Mouse (Mus musculus): ENCODE data around the gene Add1. TPM values are rescaled to one million over a fixed set of nuclear protein-coding genes. Genes with fewer than 3 reads are reported as not detected.

Add1 gene
- polyA plus RNA-seq, 1 experiment from 2014 or later: 166 TPM

- Histone ChIP-seq H3K36me3 (ENCODE audit: control insufficient read depth, insufficient read depth, low read length) (no peaks in the 10 kb centered on the region), H3K4me1 (ENCODE audit: control insufficient read depth, insufficient read depth, low read length) (peaks cover 15% of the 10 kb centered on the region; the same call in 1 of the 2 replicates), H3K9me3 (replicated peaks; ENCODE audit: control insufficient read depth, low read length) (no peaks in the 10 kb centered on the region), H3K9ac (ENCODE audit: low read depth, low read length) (no peak overlapping the region), H3K4me2 (no peak overlapping the region), H3K4me3 (ENCODE audit: low read depth, low read length) (no peak overlapping the region), H3K27ac (ENCODE audit: low read depth, low read length) (no peak overlapping the region), H3K27me3 (ENCODE audit: control insufficient read depth, insufficient read depth, low read length) (no peaks in the 10 kb centered on the region; the same call in none of the 2 replicates)
- WGBS (ENCODE audit: insufficient replicate concordance): 42% methylated on average over 4 of the region's 4 CpGs
- no peak; the same call in 1 of the 2 replicates for ATAC-seq (replicated peaks; ENCODE audit: insufficient number of reproducible peaks, low FRiP score, low TSS enrichment)
Measured at GRCm38 (mm10) chr5:34530687-34531086, 42.8 kb upstream of the Add1 start.

GRCm38 (mm10) chr5:34533066-34533465 lies 40.4 kb upstream of the Add1 start:
- ATAC-seq (replicated peaks; ENCODE audit: insufficient number of reproducible peaks, low FRiP score, low TSS enrichment): no peak
- WGBS (ENCODE audit: insufficient replicate concordance): 74% methylated on average over 5 of the region's 5 CpGs
- Histone ChIP-seq H3K4me1 (ENCODE audit: control insufficient read depth, insufficient read depth, low read length) (peaks cover 9% of the 10 kb centered on the region; the same call in 1 of the 2 replicates), H3K27me3 (ENCODE audit: control insufficient read depth, insufficient read depth, low read length) (no peaks in the 10 kb centered on the region), H3K9me3 (replicated peaks; ENCODE audit: control insufficient read depth, low read length) (no peaks in the 10 kb centered on the region), H3K4me3 (ENCODE audit: low read depth, low read length) (no peak overlapping the region), H3K36me3 (ENCODE audit: control insufficient read depth, insufficient read depth, low read length) (no peaks in the 10 kb centered on the region), H3K4me2 (no peak overlapping the region), H3K9ac (ENCODE audit: low read depth, low read length) (no peak overlapping the region), H3K27ac (ENCODE audit: low read depth, low read length) (no peak overlapping the region)

GRCm38 (mm10) chr5:34533820-34534219 lies 39.6 kb upstream of the Add1 start:
- Histone ChIP-seq H3K4me1 (ENCODE audit: control insufficient read depth, insufficient read depth, low read length) (peaks cover 9% of the 10 kb centered on the region; the same call in 1 of the 2 replicates), H3K4me2 (no peak overlapping the region), H3K27ac (ENCODE audit: low read depth, low read length) (no peak overlapping the region), H3K9me3 (replicated peaks; ENCODE audit: control insufficient read depth, low read length) (no peaks in the 10 kb centered on the region), H3K4me3 (ENCODE audit: low read depth, low read length) (no peak overlapping the region), H3K27me3 (ENCODE audit: control insufficient read depth, insufficient read depth, low read length) (no peaks in the 10 kb centered on the region), H3K9ac (ENCODE audit: low read depth, low read length) (no peak overlapping the region), H3K36me3 (ENCODE audit: control insufficient read depth, insufficient read depth, low read length) (no peaks in the 10 kb centered on the region)
- WGBS (ENCODE audit: insufficient replicate concordance): 54% methylated on average over 3 of the region's 3 CpGs
- no peak for ATAC-seq (replicated peaks; ENCODE audit: insufficient number of reproducible peaks, low FRiP score, low TSS enrichment)

DNA sequence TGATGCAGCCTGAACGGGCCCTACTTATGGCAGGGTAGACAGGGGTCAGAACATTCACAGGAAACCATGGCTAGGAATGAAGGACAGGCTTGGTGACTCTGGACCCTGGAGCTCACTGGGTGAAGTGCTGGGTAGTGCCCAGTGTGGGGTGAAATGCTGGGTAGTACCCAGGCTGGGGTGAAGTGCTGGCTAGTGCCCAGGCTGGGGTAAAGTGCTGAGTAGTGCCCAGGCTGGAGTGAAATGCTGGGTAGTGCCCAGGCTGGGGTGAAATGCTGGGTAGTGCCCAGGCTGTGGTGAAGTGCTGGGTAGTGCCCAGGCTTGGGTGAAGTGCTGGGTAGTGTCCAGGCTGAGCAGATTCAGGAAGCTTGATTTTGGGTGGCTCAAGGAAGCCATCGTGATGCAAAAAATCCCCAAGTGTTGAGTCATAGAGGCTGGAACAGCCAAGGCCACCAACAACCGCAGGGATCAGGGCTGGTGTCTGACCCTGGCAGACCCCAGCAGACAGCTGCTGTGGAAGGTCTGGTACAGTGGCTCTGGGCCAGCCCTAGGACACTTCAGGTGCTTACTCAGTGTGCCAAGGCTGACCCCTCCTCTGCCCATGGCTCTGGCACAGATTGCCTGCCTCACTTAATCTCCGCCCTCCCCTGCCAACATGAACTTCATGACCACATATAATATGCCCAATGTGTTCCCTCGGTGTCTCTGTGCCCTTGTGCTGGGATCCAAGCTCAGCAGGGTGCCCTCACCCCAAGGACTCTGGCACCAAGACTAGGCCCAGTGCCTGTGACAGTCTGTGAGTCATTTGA lies 38.5 kb upstream of the Add1 start:
- H3K4me2 ChIP-seq: no peak overlapping the region
- no peak overlapping the region for H3K27ac ChIP-seq (ENCODE audit: low read depth, low read length)
- H3K27me3 ChIP-seq (ENCODE audit: control insufficient read depth, insufficient read depth, low read length): no peaks in the 10 kb centered on the region
- H3K9me3 ChIP-seq (replicated peaks; ENCODE audit: control insufficient read depth, low read length): no peaks in the 10 kb centered on the region
- no peak for ATAC-seq (replicated peaks; ENCODE audit: insufficient number of reproducible peaks, low FRiP score, low TSS enrichment)
- no peak overlapping the region for H3K4me3 ChIP-seq (ENCODE audit: low read depth, low read length)
- no peak overlapping the region for H3K9ac ChIP-seq (ENCODE audit: low read depth, low read length)
- peaks cover 9% of the 10 kb centered on the region; the same call in 1 of the 2 replicates for H3K4me1 ChIP-seq (ENCODE audit: control insufficient read depth, insufficient read depth, low read length)
- H3K36me3 ChIP-seq (ENCODE audit: control insufficient read depth, insufficient read depth, low read length): no peaks in the 10 kb centered on the region
- 76% methylated on average over 5 of the region's 5 CpGs for WGBS (ENCODE audit: insufficient replicate concordance)

DNA sequence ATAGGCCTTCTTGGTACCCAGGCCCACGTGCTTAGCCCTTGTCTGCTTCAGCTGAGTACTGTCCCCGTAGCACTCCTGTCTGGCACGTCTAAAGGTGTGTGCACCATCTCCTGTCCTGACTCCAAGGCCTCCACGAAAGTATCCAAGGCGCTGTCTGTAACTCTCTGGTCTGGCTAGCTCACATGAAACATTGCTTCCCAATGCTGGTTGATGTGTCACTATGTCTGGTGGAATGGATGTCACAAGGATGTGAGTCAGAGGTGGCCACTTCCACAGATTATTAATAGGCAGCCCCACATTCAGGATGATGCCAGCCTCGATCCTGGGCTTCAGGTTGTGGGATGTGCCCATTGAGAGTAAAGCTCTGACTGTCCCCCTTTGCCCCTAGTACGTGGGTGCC lies 37.6 kb upstream of the Add1 start:
- Histone ChIP-seq H3K27me3 (ENCODE audit: control insufficient read depth, insufficient read depth, low read length) (no peaks in the 10 kb centered on the region), H3K9ac (ENCODE audit: low read depth, low read length) (no peak overlapping the region), H3K9me3 (replicated peaks; ENCODE audit: control insufficient read depth, low read length) (no peaks in the 10 kb centered on the region), H3K4me3 (ENCODE audit: low read depth, low read length) (no peak overlapping the region), H3K4me1 (ENCODE audit: control insufficient read depth, insufficient read depth, low read length) (peaks cover 9% of the 10 kb centered on the region; the same call in 1 of the 2 replicates), H3K4me2 (no peak overlapping the region), H3K27ac (ENCODE audit: low read depth, low read length) (no peak overlapping the region), H3K36me3 (ENCODE audit: control insufficient read depth, insufficient read depth, low read length) (no peaks in the 10 kb centered on the region)
- no peak for ATAC-seq (replicated peaks; ENCODE audit: insufficient number of reproducible peaks, low FRiP score, low TSS enrichment)
- 84% methylated on average over 7 of the region's 7 CpGs for WGBS (ENCODE audit: insufficient replicate concordance)

DNA sequence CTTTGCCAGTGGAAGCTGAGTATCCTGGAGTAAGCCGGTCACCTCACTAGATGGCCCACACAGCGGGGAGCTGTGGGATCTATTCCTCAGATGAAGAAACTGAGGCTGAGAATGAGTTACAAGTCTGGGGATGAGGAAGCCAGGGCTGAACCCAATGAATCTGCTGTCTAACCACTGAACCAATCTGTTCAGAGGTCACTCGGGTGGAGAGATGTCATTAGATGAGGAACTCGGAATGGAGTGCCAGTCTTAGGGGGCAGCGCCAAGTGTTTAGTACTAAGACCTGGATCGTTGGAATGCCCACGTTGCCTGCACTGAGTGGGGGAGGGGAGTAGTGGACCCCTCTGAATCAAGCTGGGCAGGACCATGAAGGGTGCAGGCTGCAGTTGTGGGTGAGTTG lies 35.4 kb upstream of the Add1 start:
- no peak overlapping the region for H3K9ac ChIP-seq (ENCODE audit: low read depth, low read length)
- 70% methylated on average over 7 of the region's 7 CpGs for WGBS (ENCODE audit: insufficient replicate concordance)
- no peak overlapping the region for H3K4me3 ChIP-seq (ENCODE audit: low read depth, low read length)
- H3K9me3 ChIP-seq (replicated peaks; ENCODE audit: control insufficient read depth, low read length): no peaks in the 10 kb centered on the region
- no peaks in the 10 kb centered on the region for H3K36me3 ChIP-seq (ENCODE audit: control insufficient read depth, insufficient read depth, low read length)
- no peak for ATAC-seq (replicated peaks; ENCODE audit: insufficient number of reproducible peaks, low FRiP score, low TSS enrichment)
- H3K4me2 ChIP-seq: no peak overlapping the region
- H3K27me3 ChIP-seq (ENCODE audit: control insufficient read depth, insufficient read depth, low read length): no peaks in the 10 kb centered on the region
- peaks cover 9% of the 10 kb centered on the region; the same call in 1 of the 2 replicates for H3K4me1 ChIP-seq (ENCODE audit: control insufficient read depth, insufficient read depth, low read length)
- H3K27ac ChIP-seq (ENCODE audit: low read depth, low read length): no peak overlapping the region

GRCm38 (mm10) chr5:34538527-34538926 lies 34.9 kb upstream of the Add1 start:
- Histone ChIP-seq H3K4me1 (ENCODE audit: control insufficient read depth, insufficient read depth, low read length) (peaks cover 6% of the 10 kb centered on the region; the same call in 1 of the 2 replicates), H3K4me3 (ENCODE audit: low read depth, low read length) (no peak overlapping the region), H3K27ac (ENCODE audit: low read depth, low read length) (no peak overlapping the region), H3K4me2 (no peak overlapping the region), H3K36me3 (ENCODE audit: control insufficient read depth, insufficient read depth, low read length) (no peaks in the 10 kb centered on the region), H3K27me3 (ENCODE audit: control insufficient read depth, insufficient read depth, low read length) (no peaks in the 10 kb centered on the region), H3K9ac (ENCODE audit: low read depth, low read length) (no peak overlapping the region), H3K9me3 (replicated peaks; ENCODE audit: control insufficient read depth, low read length) (no peaks in the 10 kb centered on the region)
- no peak for ATAC-seq (replicated peaks; ENCODE audit: insufficient number of reproducible peaks, low FRiP score, low TSS enrichment)
- 24% methylated on average over 5 of the region's 5 CpGs for WGBS (ENCODE audit: insufficient replicate concordance)

DNA sequence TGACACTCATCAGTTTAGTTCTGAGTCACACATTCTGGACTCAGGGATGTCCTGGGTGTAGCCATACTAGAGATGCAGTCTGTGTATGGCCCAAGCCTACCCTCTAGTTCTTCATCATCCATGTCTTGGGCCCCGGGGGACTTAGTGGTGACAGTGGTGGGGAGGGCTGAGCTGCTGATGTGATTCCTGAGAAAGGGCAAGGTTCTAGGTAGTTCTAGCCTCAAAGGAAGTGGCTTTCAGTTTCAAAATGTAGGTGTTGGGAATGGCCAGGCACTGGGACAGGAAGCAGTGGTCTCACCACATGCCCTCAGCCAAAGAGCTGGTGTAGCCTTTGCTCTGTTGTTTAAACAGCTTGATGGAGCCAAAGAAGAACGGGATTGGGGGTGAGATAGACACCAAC lies 34.3 kb upstream of the Add1 start:
- Histone ChIP-seq H3K27ac (ENCODE audit: low read depth, low read length) (no peak overlapping the region), H3K27me3 (ENCODE audit: control insufficient read depth, insufficient read depth, low read length) (no peaks in the 10 kb centered on the region), H3K36me3 (ENCODE audit: control insufficient read depth, insufficient read depth, low read length) (no peaks in the 10 kb centered on the region), H3K9me3 (replicated peaks; ENCODE audit: control insufficient read depth, low read length) (no peaks in the 10 kb centered on the region), H3K4me3 (ENCODE audit: low read depth, low read length) (no peak overlapping the region), H3K4me2 (no peak overlapping the region), H3K4me1 (ENCODE audit: control insufficient read depth, insufficient read depth, low read length) (peaks cover under 1% of the 10 kb centered on the region; the same call in 1 of the 2 replicates), H3K9ac (ENCODE audit: low read depth, low read length) (no peak overlapping the region)
- no peak for ATAC-seq (replicated peaks; ENCODE audit: insufficient number of reproducible peaks, low FRiP score, low TSS enrichment)
- WGBS (ENCODE audit: insufficient replicate concordance): 79% methylated on average over 2 of the region's 2 CpGs

DNA sequence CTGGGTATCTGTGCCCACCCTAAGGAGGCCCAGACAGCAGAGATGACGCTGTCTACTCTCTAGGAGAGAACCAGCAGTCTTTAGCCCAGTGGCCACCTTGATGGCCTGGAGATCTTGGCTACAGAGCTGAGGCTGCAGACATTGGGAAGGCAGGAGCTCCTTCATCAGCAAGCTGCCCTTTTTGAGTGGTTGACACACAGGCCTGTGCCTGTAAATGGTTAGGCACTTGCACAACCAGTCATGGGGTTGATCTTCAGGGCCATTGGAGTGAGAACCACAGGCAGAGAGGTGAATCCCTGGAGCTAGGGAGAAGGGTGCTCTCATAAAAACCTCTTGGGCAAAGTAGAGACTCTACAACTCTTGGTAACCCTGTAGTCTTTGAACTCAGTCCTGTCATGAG lies 31.3 kb upstream of the Add1 start:
- no peaks in the 10 kb centered on the region for H3K27me3 ChIP-seq (ENCODE audit: control insufficient read depth, insufficient read depth, low read length)
- no peak overlapping the region for H3K4me2 ChIP-seq
- WGBS (ENCODE audit: insufficient replicate concordance): 89% methylated on average over 1 of the region's 1 CpGs
- H3K36me3 ChIP-seq (ENCODE audit: control insufficient read depth, insufficient read depth, low read length): no peaks in the 10 kb centered on the region
- no peak overlapping the region for H3K9ac ChIP-seq (ENCODE audit: low read depth, low read length)
- ATAC-seq (replicated peaks; ENCODE audit: insufficient number of reproducible peaks, low FRiP score, low TSS enrichment): no peak
- H3K9me3 ChIP-seq (replicated peaks; ENCODE audit: control insufficient read depth, low read length): no peaks in the 10 kb centered on the region
- no peaks in the 10 kb centered on the region; the same call in 1 of the 2 replicates for H3K4me1 ChIP-seq (ENCODE audit: control insufficient read depth, insufficient read depth, low read length)
- no peak overlapping the region for H3K4me3 ChIP-seq (ENCODE audit: low read depth, low read length)
- no peak overlapping the region for H3K27ac ChIP-seq (ENCODE audit: low read depth, low read length)

Measured in heart, embryonic 11.5 days (tissue).